Mouse (Mus musculus) MEL-GATA-1-ER (cell line): ENCODE data around the gene Tgfbi.

ENCODE experiments used
- DNase-seq: peaks from one replicate; pipeline ENCODE4 v3.0.0-alpha.2; 2012; ENCODE audit warnings: low read depth; ENCODE audit errors: extremely low read depth

Tgfbi gene

GRCm38 (mm10) chr13:56597831-56598612 is 11.3 kb upstream of the Tgfbi start:
- DNase-seq = no peak

DNA sequence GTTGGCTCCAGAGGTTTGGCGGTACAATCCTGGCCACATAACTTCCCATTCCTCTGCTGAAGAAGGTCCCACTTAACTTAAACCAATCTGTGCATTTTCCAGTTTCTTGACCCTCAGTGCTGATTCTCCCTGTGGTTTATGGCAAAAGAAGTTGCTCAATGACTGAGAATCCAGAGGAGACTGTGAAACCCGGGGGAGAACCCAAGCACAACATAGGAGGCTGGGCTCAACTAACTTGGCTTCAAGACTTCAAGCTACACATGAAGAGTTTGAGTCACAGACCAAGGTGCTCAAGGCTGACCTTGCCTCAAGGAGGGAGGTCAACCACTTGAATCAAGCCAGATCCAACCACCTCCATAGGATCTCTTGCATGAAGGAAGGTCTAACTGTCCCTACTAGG is 9.8 kb upstream of the Tgfbi start:
- no peak for DNase-seq

DNA sequence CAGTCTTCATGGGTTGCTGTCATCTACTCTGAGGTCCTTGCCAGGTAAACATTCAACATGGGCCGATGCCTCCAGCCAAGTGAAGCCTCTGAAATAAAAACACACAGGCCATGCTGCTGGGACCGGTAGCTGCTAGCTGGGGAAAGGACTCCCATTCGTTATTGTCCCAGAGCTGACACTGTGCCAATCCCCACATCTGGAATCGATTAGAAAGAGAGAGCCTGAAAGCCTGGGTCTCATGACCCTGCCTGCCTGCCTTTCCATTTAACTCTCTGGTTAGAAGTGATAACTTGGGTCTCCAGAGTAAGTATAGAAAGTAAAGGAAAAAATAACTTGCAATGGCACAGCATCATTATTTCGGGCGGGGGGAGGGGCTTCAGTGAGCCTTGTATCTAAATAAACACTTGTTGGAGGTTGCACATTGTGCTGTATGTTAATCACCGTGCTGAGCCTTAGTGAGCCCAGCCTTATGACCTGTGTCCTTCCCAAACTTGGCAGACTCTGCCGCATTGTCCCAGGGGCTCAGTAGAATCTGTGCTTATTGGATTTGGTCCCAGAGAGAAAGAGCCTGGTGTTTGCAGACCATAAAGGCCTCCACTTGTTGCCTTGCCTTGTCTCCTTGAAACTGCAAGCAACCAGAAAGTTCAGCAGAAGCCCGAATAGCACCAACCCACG is 9.0 kb upstream of the Tgfbi start:
- DNase-seq = no peak

DNA sequence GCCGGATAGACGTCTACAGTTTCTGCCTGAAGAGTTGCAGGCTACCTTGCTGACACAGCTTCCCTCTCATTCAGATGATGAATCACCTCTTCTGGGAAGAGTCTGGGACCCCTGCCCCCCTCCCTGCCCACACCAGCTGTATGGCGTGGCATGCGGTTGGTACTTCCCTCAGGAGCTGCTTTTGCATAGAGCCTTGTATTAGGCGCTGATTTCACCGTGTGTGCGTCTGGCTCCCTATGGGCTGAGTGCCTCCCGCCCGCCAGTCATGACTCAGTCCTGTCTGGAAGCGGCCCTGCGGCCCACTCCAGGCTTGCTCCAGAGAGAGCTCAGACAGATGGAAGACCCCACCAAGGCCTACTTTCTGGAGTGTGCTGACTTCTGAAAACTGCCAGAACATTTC is 8.1 kb upstream of the Tgfbi start:
- no peak for DNase-seq

DNA sequence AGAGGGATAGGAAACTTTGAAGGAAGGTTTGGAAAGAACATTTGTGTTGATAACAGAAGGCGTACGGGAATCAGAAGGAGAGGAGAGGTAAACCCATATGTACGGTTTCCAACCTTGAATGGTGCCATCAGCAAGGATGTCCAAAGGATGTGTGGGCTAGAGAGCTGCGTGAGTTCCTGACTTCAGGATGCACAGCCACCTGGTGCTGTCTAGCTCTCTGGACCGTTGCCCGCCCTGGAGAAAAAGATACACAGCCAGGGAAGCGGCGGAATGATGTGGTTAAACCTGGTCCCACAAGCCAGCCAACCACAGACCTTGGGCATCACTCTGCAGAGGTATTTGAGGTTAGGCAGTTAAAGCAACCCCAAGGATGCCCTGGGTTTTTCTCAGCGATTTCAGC is 3.8 kb upstream of the Tgfbi start:
- DNase-seq = no peak

DNA sequence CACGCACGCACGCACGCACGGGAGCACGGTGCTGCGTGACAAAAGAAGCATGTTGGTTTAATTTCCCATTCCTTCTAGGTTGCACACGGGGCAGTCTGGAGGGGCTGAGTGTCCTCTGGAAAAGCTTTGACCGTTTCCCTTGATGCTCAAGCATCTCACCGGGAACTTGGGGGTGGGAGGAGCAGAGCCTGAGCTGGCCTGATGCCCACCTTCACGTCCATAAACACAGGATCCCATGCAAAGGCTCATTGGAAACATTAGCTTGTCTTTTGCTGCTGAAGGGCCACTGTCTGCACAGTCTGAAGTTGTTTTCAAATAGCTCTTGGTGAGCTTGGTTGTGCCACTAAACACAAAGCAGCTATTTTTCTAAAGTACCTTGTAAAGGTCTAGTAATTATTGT is 2.6 kb upstream of the Tgfbi start:
- DNase-seq = no peak

DNA sequence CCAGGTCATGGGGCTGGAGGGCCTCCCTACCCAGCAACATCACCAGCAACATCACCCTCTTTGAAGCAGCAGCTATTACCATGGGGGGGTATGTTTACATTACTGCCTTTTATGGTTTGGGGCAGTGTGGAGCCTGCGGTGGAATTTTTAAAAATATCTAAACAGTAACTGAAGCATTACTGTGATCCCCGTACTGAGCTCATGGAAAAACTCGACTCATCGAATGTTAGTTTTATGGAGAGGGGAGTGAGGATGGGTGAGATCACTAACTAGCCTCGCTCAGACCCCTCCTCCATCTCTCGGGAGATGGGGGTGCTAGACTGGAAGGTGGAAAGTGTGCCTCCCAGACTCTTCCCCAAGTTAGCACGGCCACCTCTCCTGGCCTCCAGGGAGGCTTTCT is 2.1 kb upstream of the Tgfbi start:
- DNase-seq = no peak

- DNase-seq = no peak
These were observed 1.5 kb upstream of the Tgfbi start for GRCm38 (mm10) chr13:56607846-56608245.

DNA sequence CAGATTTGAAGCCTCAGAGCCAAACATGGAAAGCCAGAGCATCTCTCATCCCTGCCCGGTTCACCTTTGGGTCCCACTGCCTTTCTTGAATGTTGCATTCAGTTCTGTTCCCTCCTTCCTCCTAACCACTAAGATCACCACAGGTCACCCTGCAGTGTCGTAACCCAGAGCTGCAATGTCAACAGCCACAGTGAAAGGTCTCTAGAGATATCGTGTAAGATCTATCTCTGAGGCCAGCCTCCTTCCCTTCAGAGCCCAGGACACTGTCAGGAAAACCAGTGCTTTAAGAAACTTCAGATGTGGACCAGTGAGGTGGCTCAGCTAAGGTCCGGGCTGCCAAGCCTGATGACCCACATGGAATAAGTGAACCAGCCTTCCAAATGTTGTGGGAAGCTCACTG is 1.8 kb downstream of the Tgfbi start:
- no peak for DNase-seq

- no peak for DNase-seq
These were observed 2.4 kb downstream of the Tgfbi start for GRCm38 (mm10) chr13:56611741-56612140.

GRCm38 (mm10) chr13:56612331-56612730 is 3.0 kb downstream of the Tgfbi start:
- no peak for DNase-seq

GRCm38 (mm10) chr13:56613366-56613998 is 4.2 kb downstream of the Tgfbi start:
- no peak for DNase-seq

GRCm38 (mm10) chr13:56614768-56615167 is 5.4 kb downstream of the Tgfbi start:
- DNase-seq = no peak

- DNase-seq = no peak
These were observed 5.9 kb downstream of the Tgfbi start for GRCm38 (mm10) chr13:56615223-56615622.

GRCm38 (mm10) chr13:56615864-56616263 is 6.5 kb downstream of the Tgfbi start:
- DNase-seq = no peak

- no peak for DNase-seq
These were observed 7.1 kb downstream of the Tgfbi start for GRCm38 (mm10) chr13:56616386-56616785.

DNA sequence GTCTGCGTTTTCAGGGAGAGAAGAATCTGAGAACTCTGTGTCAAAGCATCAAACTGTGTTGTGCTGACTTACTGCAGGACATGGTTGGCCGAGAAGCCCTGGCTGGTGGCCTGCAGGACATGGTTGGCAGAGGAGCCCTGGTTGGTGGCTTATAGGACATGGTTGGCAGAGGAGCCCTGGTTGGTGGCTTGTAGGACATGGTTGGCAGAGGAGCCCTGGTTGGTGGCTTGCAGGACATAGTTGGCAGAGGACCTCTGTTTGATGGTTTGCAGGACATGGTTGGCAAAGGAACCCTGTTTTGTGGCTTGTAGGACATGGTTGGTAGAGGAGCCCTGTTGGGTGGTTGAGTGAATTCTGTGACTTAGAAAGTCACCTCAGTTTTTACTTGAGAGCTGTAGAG is 7.9 kb downstream of the Tgfbi start:
- no peak for DNase-seq

DNA sequence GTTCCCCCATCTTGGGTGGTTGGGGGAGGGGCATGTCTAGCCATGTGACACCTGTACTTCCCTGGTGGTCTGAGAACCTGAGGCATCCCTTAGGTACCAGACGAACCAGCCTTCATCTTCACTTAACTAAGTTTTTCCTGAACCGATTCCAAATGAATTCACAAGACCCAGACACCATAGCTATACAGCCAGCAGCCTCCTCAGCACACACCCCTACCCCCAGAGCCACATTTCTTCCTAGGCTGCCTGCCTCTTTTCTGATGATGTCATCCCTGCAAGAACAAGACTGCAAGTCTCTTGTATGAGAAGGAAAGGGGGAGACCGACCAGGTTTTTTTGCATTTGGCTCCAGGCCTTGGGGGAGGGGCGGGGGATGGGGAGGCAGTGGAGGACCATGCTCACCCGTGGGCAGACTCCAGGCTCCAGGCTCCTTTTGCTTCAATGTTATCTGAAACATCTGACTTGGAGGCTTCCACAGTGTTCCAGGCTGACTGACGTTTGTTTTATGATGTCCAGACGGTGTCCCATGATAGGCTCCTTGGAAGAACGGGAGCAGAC is 13.0 kb downstream of the Tgfbi start:
- no peak for DNase-seq

DNA sequence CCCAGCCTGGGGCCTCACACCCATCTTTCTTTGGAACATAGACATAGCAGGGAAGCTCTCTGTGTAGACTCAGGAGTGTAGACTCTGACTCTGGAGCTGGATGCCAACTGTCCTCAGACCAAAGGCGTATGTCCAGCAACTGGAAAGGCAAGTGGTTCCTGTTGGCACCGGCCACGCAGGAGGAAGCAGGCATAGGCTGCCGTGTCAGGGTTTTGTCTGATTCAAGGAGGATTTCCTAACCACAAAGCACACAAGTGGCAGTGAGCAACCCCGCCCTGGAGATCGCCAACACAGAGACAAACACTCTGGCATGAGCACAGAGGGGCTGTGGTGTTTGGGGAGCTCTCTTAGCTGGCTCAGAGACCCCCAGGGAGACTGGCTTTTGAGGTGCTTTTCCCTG is 17.2 kb downstream of the Tgfbi start:
- no peak for DNase-seq

DNA sequence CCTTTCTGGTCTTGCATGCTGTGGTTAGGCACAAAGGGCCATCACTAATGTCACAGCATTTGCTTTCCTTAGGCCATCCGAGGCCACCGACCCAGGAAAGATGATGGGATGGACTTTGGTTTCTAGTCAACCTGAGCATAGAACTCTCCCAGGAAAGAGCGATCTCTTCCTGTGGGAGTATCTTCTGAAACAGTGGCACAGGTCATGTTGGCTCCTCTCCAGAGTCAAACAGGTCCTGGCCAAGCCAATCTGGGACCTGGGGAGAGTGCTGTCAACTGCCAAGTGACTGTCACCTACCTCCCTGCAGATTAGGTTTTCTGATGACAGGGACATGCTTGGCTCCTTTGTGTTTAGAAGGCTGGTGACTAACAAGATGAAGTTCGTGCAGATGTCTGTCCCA is 20.8 kb downstream of the Tgfbi start:
- DNase-seq = no peak

DNA sequence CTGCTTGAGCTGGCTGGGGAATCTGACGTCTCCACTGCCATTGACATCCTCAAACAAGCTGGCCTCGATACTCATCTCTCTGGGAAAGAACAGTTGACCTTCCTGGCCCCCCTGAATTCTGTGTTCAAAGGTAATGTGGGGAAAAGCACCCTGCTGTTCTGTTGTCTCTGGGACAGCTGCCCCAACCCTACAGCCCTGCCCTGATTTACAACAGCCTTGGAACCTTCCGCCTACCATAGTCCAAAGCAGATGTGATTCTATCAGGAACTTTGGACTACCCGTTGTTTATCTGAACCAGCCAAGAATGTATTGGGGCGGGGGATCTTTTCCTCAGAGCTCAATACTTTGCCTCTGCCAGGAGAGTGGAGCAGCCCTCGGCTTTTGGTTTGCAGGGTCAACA is 21.2 kb downstream of the Tgfbi start:
- no peak for DNase-seq

DNA sequence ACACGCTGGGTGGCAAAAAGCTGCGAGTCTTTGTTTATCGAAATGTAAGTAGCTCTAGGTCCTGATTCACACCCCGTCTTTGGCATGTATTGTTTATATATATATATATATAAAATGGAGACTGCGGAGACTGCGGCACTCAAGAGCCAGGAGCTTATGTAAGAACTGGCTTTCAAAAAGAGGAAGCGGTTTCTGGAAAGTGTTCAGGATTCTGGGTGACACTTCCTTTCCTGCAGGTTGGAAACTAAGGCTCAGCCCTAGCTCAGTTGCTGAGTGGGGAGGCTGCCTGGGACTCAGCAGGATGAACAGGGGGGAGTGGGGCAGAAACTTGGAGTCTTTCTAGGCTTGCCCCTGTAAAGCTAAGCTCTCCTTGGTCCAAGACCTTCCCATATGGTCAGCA is 22.0 kb downstream of the Tgfbi start:
- DNase-seq = no peak
